In the genomic region with DNA sequence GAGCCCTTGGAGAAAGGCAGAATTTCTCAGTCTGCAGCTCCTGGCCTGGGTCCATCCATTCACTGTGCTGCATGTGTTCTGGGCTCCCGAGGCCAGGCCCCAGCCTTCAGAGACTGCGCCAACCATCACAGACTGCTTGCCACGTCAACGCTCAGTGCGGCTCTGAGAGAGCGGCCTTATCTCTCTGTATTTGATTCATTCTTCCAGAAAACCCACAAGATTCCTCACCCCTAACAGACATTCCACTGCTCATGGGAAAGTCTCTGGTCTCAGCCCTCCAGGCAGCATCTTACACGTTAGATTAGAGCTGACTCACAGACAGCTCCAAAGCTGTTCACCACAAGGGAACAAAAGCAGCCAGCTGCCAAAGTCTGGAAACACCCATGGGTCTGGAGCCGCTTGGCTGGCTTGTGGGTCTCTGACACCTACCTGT, we compare ENCODE assay signal across 7 mouse cellular contexts.
DNase-seq lines count a peak whose midpoint lies in the region; ATAC-seq lines count a peak whose summit lies in the region.

No protein-coding gene starts in this region.

- no peaks in the 10 kb centered on the region for H3K27me3 ChIP-seq in heart, embryonic 12.5 days (replicated peaks)
- H3K27me3 ChIP-seq in stomach, embryonic 14.5 days (ENCODE audit: control insufficient read depth, insufficient read depth, low read length) = no peaks in the 10 kb centered on the region

- H3K27ac ChIP-seq in heart, embryonic 12.5 days (ENCODE audit: poor library complexity, severe bottlenecking) = peak overlapping the region; percentile 90
- peak overlapping the region; percentile 7; the same call in 1 of the 2 replicates for H3K27ac ChIP-seq in stomach, embryonic 14.5 days (ENCODE audit: low read length)

- no peaks in the 10 kb centered on the region for H3K9me3 ChIP-seq in heart, embryonic 12.5 days (replicated peaks)
- H3K9me3 ChIP-seq in stomach, embryonic 14.5 days (ENCODE audit: control insufficient read depth, low read depth, low read length) = no peaks in the 10 kb centered on the region

- peak; percentile 75 for DNase-seq in ovary, adult 18-20 months (ENCODE audit: low spot score)
- no peak for DNase-seq in ovary, postnatal 14 days (ENCODE audit: low spot score)
- peak; percentile 68 to 75 for DNase-seq in cerebellum, adult 18-20 months
- DNase-seq in left cerebral cortex, postnatal 14 days (ENCODE audit: low spot score in 2 of 2) = peak; percentile 38 to 40
- no peak for DNase-seq in urinary bladder, adult 2 months (ENCODE audit: low spot score)

- no peak overlapping the region for H3K4me3 ChIP-seq in heart, embryonic 12.5 days
- no peak overlapping the region for H3K4me3 ChIP-seq in stomach, embryonic 14.5 days (ENCODE audit: low read depth, low read length)

- H3K4me2 ChIP-seq in heart, embryonic 12.5 days = 0 out of 2 replicates have a peak overlapping the region, but pooled peaks have one; percentile 4
- no peak overlapping the region for H3K4me2 ChIP-seq in stomach, embryonic 14.5 days (replicated peaks; ENCODE audit: low read depth, low read length)

- peaks cover 42% of the 10 kb centered on the region for H3K4me1 ChIP-seq in heart, embryonic 12.5 days (replicated peaks)
- peaks cover 18% of the 10 kb centered on the region; the same call in 1 of the 2 replicates for H3K4me1 ChIP-seq in stomach, embryonic 14.5 days (ENCODE audit: control insufficient read depth, insufficient read depth, low read length)

- intact Hi-C loops in left cerebral cortex, postnatal 14 days (cut with DNase I) = loop anchor here (5.0 kb wide), 1 partner anchor 50 kb away; no protein-coding TSS in a partner anchor

- ATAC-seq in heart, embryonic 12.5 days (ENCODE audit: insufficient number of reproducible peaks, low FRiP score) = peak; percentile 90
- no peak; the same call in 1 of the 2 replicates for ATAC-seq in stomach, embryonic 14.5 days (ENCODE audit: insufficient number of reproducible peaks, insufficient read depth, low FRiP score, low read depth)

- no peak overlapping the region; the same call in 1 of the 2 replicates for H3K9ac ChIP-seq in heart, embryonic 12.5 days
- H3K9ac ChIP-seq in stomach, embryonic 14.5 days (replicated peaks; ENCODE audit: low read depth, low read length) = no peak overlapping the region

- 14% methylated on average over 8 of the region's 8 CpGs for WGBS in heart, embryonic 12.5 days
- 50% methylated on average over 8 of the region's 8 CpGs for WGBS in stomach, embryonic 14.5 days

- no peaks in the 10 kb centered on the region for H3K36me3 ChIP-seq in heart, embryonic 12.5 days
- no peaks in the 10 kb centered on the region for H3K36me3 ChIP-seq in stomach, embryonic 14.5 days (ENCODE audit: control insufficient read depth, insufficient read depth, low read length)

Comparison
In these comparisons a context has a peak if more than half of its experiments do, and no peak if none do; other contexts are left out.
1. DNase-seq: peak in ovary, adult 18-20 months (single experiment), cerebellum, adult 18-20 months (2 of 2) and left cerebral cortex, postnatal 14 days (2 of 2); none in ovary, postnatal 14 days (single experiment) and urinary bladder, adult 2 months (single experiment).